Mouse (Mus musculus): ENCODE results near the gene Smg6. TPM values are rescaled to one million over a fixed set of nuclear protein-coding genes. Genes with fewer than 3 reads are reported as not detected.

Gene Smg6
- polyA plus RNA-seq, 1 experiment from 2014 or later: 16.0 TPM

DNA sequence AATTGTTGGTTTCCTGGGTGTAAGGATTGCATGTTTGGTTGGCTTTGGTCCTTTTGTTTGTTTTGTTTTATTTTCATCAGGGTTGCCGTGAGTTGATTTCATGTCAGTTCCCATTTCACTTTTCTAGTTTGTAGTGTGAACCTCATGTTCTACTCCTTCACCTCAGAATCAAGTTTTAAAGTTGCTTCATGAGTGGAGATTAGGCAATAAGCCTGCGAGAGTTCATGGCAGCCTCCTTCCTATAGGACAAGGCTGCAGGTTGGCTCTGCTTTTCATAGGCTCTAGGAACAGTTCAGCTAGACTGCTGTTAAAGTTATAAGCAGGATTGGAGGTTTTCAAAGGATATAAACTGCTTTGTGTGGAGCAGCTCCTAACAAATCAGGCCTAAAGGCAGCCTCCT, 33.9 kb downstream of the Smg6 start:
- Histone ChIP-seq H3K27ac (ENCODE audit: low read depth, low read length) (no peak overlapping the region), H3K9ac (ENCODE audit: low read length) (no peak overlapping the region), H3K4me3 (ENCODE audit: low read depth, low read length) (no peak overlapping the region), H3K4me2 (no peak overlapping the region), H3K9me3 (ENCODE audit: control insufficient read depth, low read length) (no peaks in the 10 kb centered on the region), H3K4me1 (ENCODE audit: control insufficient read depth, insufficient read depth, low read length) (no peaks in the 10 kb centered on the region), H3K27me3 (ENCODE audit: control insufficient read depth, insufficient read depth, low read length) (no peaks in the 10 kb centered on the region), H3K36me3 (ENCODE audit: control insufficient read depth, insufficient read depth, low read length) (no peaks in the 10 kb centered on the region; the same call in 1 of the 2 replicates)
- DNase-seq (ENCODE audit: low spot score, missing footprints) (no peak), ATAC-seq (ENCODE audit: low FRiP score) (no peak)
- WGBS: 94% methylated on average over 2 of the region's 2 CpGs

- no peak overlapping the region for H3K4me2 ChIP-seq
- no peaks in the 10 kb centered on the region for H3K9me3 ChIP-seq (ENCODE audit: control insufficient read depth, low read length)
- H3K36me3 ChIP-seq (ENCODE audit: control insufficient read depth, insufficient read depth, low read length): no peaks in the 10 kb centered on the region; the same call in 1 of the 2 replicates
- no peak overlapping the region for H3K9ac ChIP-seq (ENCODE audit: low read length)
- 94% methylated on average over 9 of the region's 9 CpGs for WGBS
- H3K4me3 ChIP-seq (ENCODE audit: low read depth, low read length): no peak overlapping the region
- no peak for DNase-seq (ENCODE audit: low spot score, missing footprints)
- H3K27me3 ChIP-seq (ENCODE audit: control insufficient read depth, insufficient read depth, low read length): no peaks in the 10 kb centered on the region
- ATAC-seq (ENCODE audit: low FRiP score): no peak
- H3K27ac ChIP-seq (ENCODE audit: low read depth, low read length): no peak overlapping the region
- H3K4me1 ChIP-seq (ENCODE audit: control insufficient read depth, insufficient read depth, low read length): no peaks in the 10 kb centered on the region
Measured at GRCm38 (mm10) chr11:74960031-74960551, 34.5 kb downstream of the Smg6 start.

- no peak overlapping the region for H3K4me2 ChIP-seq
- no peak overlapping the region for H3K4me3 ChIP-seq (ENCODE audit: low read depth, low read length)
- no peak overlapping the region for H3K9ac ChIP-seq (ENCODE audit: low read length)
- ATAC-seq (ENCODE audit: low FRiP score): no peak
- no peaks in the 10 kb centered on the region for H3K9me3 ChIP-seq (ENCODE audit: control insufficient read depth, low read length)
- no peak overlapping the region for H3K27ac ChIP-seq (ENCODE audit: low read depth, low read length)
- no peaks in the 10 kb centered on the region for H3K27me3 ChIP-seq (ENCODE audit: control insufficient read depth, insufficient read depth, low read length)
- H3K36me3 ChIP-seq (ENCODE audit: control insufficient read depth, insufficient read depth, low read length): no peaks in the 10 kb centered on the region; the same call in 1 of the 2 replicates
- no peak for DNase-seq (ENCODE audit: low spot score, missing footprints)
- no peaks in the 10 kb centered on the region for H3K4me1 ChIP-seq (ENCODE audit: control insufficient read depth, insufficient read depth, low read length)
Measured at GRCm38 (mm10) chr11:74961953-74962352, 36.3 kb downstream of the Smg6 start.

GRCm38 (mm10) chr11:74962846-74963407, 37.3 kb downstream of the Smg6 start:
- Histone ChIP-seq H3K9me3 (ENCODE audit: control insufficient read depth, low read length) (no peaks in the 10 kb centered on the region), H3K9ac (ENCODE audit: low read length) (no peak overlapping the region), H3K4me1 (ENCODE audit: control insufficient read depth, insufficient read depth, low read length) (no peaks in the 10 kb centered on the region), H3K36me3 (ENCODE audit: control insufficient read depth, insufficient read depth, low read length) (no peaks in the 10 kb centered on the region; the same call in 1 of the 2 replicates), H3K4me3 (ENCODE audit: low read depth, low read length) (no peak overlapping the region), H3K27me3 (ENCODE audit: control insufficient read depth, insufficient read depth, low read length) (no peaks in the 10 kb centered on the region), H3K27ac (ENCODE audit: low read depth, low read length) (no peak overlapping the region), H3K4me2 (no peak overlapping the region)
- 94% methylated on average over 2 of the region's 2 CpGs for WGBS
- ATAC-seq (ENCODE audit: low FRiP score) (no peak), DNase-seq (ENCODE audit: low spot score, missing footprints) (no peak)

DNA sequence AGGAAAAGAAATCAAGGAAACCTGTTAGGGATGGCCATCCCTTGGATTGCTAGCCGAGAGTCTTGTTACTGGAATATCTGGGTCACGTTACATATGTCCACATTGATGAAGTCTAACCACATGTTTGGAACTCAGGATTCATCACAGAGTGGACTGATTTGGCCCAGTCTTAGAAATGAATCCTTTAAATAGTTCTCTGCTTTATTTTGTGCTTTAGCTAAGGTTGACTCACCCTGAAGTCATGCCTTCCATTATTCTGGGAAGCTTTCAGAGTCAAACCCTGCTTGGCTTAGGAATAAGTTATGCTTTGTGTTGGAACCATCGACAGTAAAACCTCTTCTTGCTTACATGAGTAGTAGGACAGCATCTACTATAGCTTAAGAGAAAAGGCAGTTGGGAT, 39.9 kb downstream of the Smg6 start:
- no peaks in the 10 kb centered on the region for H3K27me3 ChIP-seq (ENCODE audit: control insufficient read depth, insufficient read depth, low read length)
- H3K9ac ChIP-seq (ENCODE audit: low read length): no peak overlapping the region
- H3K4me3 ChIP-seq (ENCODE audit: low read depth, low read length): no peak overlapping the region
- no peak overlapping the region for H3K4me2 ChIP-seq
- no peaks in the 10 kb centered on the region for H3K4me1 ChIP-seq (ENCODE audit: control insufficient read depth, insufficient read depth, low read length)
- DNase-seq (ENCODE audit: low spot score, missing footprints) (no peak), ATAC-seq (ENCODE audit: low FRiP score) (no peak)
- H3K27ac ChIP-seq (ENCODE audit: low read depth, low read length): no peak overlapping the region
- WGBS: 92% methylated on average over 3 of the region's 3 CpGs
- H3K36me3 ChIP-seq (ENCODE audit: control insufficient read depth, insufficient read depth, low read length): no peaks in the 10 kb centered on the region; the same call in 1 of the 2 replicates
- no peaks in the 10 kb centered on the region for H3K9me3 ChIP-seq (ENCODE audit: control insufficient read depth, low read length)

DNA sequence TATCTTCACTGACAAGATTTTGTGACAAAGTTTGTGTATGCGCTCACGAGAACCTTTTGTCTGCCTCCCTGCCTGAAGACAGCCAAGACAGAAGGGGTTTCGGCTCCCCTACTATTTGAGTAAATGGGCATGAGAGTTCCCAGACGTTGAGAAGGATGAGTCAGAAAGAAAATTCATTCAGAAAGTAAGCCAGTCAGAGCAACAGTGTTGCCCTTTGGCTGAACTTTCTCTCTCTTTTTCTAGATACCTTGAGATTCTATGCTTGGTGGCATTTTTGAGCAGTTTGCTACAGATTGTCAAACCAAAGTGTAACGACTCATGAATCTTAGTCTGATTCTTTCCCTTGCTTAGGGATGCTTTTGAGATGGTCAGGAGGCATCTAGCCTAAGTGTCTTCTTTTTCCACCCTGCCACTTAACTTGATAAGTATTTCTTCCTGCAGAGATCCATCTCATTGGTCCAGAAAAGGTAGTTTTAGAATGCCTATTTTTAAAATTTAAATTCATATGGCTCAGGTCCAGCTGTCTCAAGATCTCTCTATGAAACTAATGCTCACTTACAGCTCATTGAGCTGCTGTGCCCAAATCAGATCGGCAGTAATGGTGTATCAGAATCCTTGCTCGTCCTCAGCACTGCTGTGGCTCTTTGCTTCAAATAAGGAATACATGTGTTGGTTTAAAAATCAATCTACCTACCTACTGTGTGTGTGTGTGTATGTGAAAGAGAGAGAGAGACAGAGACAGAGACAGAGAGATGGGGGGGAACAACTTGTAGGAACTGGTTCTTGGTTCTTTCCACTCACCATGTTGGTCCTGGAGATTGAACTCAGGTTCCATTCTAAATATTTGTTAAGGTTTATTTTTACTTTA, 47.9 kb downstream of the Smg6 start:
- Histone ChIP-seq H3K9ac (ENCODE audit: low read length) (no peak overlapping the region), H3K36me3 (ENCODE audit: control insufficient read depth, insufficient read depth, low read length) (no peaks in the 10 kb centered on the region), H3K4me2 (no peak overlapping the region), H3K4me1 (ENCODE audit: control insufficient read depth, insufficient read depth, low read length) (no peaks in the 10 kb centered on the region), H3K27ac (ENCODE audit: low read depth, low read length) (no peak overlapping the region), H3K9me3 (ENCODE audit: control insufficient read depth, low read length) (no peaks in the 10 kb centered on the region), H3K4me3 (ENCODE audit: low read depth, low read length) (no peak overlapping the region), H3K27me3 (ENCODE audit: control insufficient read depth, insufficient read depth, low read length) (no peaks in the 10 kb centered on the region)
- DNase-seq (ENCODE audit: low spot score, missing footprints): no peak
- WGBS: 89% methylated on average over 7 of the region's 7 CpGs
- no peak for ATAC-seq (ENCODE audit: low FRiP score)

GRCm38 (mm10) chr11:74974615-74975014, 49.0 kb downstream of the Smg6 start:
- H3K9me3 ChIP-seq (ENCODE audit: control insufficient read depth, low read length): no peaks in the 10 kb centered on the region
- no peak overlapping the region for H3K27ac ChIP-seq (ENCODE audit: low read depth, low read length)
- no peak overlapping the region for H3K4me2 ChIP-seq
- H3K27me3 ChIP-seq (ENCODE audit: control insufficient read depth, insufficient read depth, low read length): no peaks in the 10 kb centered on the region
- no peak overlapping the region for H3K4me3 ChIP-seq (ENCODE audit: low read depth, low read length)
- DNase-seq (ENCODE audit: low spot score, missing footprints) (no peak), ATAC-seq (ENCODE audit: low FRiP score) (no peak)
- no peaks in the 10 kb centered on the region for H3K4me1 ChIP-seq (ENCODE audit: control insufficient read depth, insufficient read depth, low read length)
- no peaks in the 10 kb centered on the region for H3K36me3 ChIP-seq (ENCODE audit: control insufficient read depth, insufficient read depth, low read length)
- no peak overlapping the region for H3K9ac ChIP-seq (ENCODE audit: low read length)

- no peak overlapping the region for H3K9ac ChIP-seq (ENCODE audit: low read length)
- 86% methylated on average over 3 of the region's 3 CpGs for WGBS
- H3K9me3 ChIP-seq (ENCODE audit: control insufficient read depth, low read length): no peaks in the 10 kb centered on the region
- no peaks in the 10 kb centered on the region for H3K27me3 ChIP-seq (ENCODE audit: control insufficient read depth, insufficient read depth, low read length)
- H3K27ac ChIP-seq (ENCODE audit: low read depth, low read length): no peak overlapping the region
- no peaks in the 10 kb centered on the region for H3K4me1 ChIP-seq (ENCODE audit: control insufficient read depth, insufficient read depth, low read length)
- H3K4me3 ChIP-seq (ENCODE audit: low read depth, low read length): no peak overlapping the region
- DNase-seq (ENCODE audit: low spot score, missing footprints) (no peak), ATAC-seq (ENCODE audit: low FRiP score) (no peak)
- H3K4me2 ChIP-seq: no peak overlapping the region
- no peaks in the 10 kb centered on the region for H3K36me3 ChIP-seq (ENCODE audit: control insufficient read depth, insufficient read depth, low read length)
Measured at GRCm38 (mm10) chr11:74976835-74977687, 51.4 kb downstream of the Smg6 start.
